Mouse (Mus musculus): ENCODE results near the gene Tspan11. TPM values are rescaled to one million over a fixed set of nuclear protein-coding genes. Genes with fewer than 3 reads are reported as not detected.
A peak's percentile ranks its signal among the peaks of the same experiment; 100 is the strongest.

Tspan11 gene
- polyA plus RNA-seq, 1 experiment from 2014 or later, result 17.9 TPM

DNA sequence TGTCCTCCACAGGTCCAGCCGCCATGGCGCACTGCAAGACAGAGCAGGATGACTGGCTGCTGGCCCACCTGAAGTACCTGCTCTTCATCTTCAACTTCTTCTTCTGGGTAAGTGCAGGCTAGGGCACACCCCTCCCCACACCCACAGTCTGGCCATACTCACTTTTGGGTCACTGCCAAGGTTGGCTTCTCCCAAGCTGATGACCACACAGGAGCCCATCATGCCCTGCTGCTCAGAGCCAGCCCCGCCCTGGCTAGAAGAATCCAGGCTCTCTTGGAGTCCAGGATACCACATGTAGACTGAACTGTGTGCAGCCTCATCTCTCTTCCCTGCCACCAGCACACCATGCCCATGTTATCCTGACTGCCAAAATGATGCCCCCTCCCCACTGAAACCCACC, 25.5 kb downstream of the Tspan11 start:
- no peaks in the 10 kb centered on the region for H3K4me1 ChIP-seq (replicated peaks; ENCODE audit: control insufficient read depth, insufficient read depth, low read length)
- no peak overlapping the region for H3K27ac ChIP-seq (ENCODE audit: low read depth, low read length)
- H3K4me3 ChIP-seq (ENCODE audit: low read depth, low read length), result no peak overlapping the region
- H3K9me3 ChIP-seq (ENCODE audit: control insufficient read depth, low read length), result no peaks in the 10 kb centered on the region
- no peak overlapping the region for H3K4me2 ChIP-seq (replicated peaks; ENCODE audit: low read depth, low read length)
- no peak for ATAC-seq (ENCODE audit: low FRiP score)
- no peaks in the 10 kb centered on the region for H3K36me3 ChIP-seq (ENCODE audit: control insufficient read depth, insufficient read depth, low read length)
- no peaks in the 10 kb centered on the region for H3K27me3 ChIP-seq (ENCODE audit: control insufficient read depth, insufficient read depth, low read length)
- 88% methylated on average over 3 of the region's 3 CpGs for WGBS
- no peak overlapping the region for H3K9ac ChIP-seq (ENCODE audit: low read depth, low read length)
- no peak for DNase-seq (ENCODE audit: low spot score)

DNA sequence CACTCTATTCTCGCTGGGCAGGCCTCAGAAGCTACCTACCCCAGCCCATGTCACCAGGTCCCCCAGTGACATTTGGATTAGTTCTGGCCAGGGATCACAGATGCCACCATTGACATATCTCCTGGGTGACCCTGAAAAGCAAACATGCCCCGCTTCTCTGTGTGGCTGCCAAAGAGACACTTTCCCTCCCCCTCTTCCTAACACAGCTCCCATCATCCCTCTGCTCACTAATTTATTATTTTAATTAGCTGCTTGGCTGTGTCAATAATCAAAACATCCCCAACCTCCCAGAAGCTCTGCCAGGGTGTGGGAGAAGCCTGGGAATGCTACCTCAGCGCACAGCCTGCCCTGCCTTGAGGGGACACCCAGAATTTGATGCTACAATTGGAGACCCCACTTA, 29.6 kb downstream of the Tspan11 start:
- DNase-seq (ENCODE audit: low spot score), result no peak
- no peak for ATAC-seq (ENCODE audit: low FRiP score)
- Histone ChIP-seq H3K27me3 (ENCODE audit: control insufficient read depth, insufficient read depth, low read length) (no peaks in the 10 kb centered on the region), H3K4me2 (replicated peaks; ENCODE audit: low read depth, low read length) (no peak overlapping the region), H3K27ac (ENCODE audit: low read depth, low read length) (no peak overlapping the region), H3K36me3 (ENCODE audit: control insufficient read depth, insufficient read depth, low read length) (no peaks in the 10 kb centered on the region), H3K4me3 (ENCODE audit: low read depth, low read length) (no peak overlapping the region), H3K4me1 (replicated peaks; ENCODE audit: control insufficient read depth, insufficient read depth, low read length) (no peaks in the 10 kb centered on the region), H3K9me3 (ENCODE audit: control insufficient read depth, low read length) (no peaks in the 10 kb centered on the region), H3K9ac (ENCODE audit: low read depth, low read length) (no peak overlapping the region)
- 78% methylated on average over 3 of the region's 3 CpGs for WGBS

DNA sequence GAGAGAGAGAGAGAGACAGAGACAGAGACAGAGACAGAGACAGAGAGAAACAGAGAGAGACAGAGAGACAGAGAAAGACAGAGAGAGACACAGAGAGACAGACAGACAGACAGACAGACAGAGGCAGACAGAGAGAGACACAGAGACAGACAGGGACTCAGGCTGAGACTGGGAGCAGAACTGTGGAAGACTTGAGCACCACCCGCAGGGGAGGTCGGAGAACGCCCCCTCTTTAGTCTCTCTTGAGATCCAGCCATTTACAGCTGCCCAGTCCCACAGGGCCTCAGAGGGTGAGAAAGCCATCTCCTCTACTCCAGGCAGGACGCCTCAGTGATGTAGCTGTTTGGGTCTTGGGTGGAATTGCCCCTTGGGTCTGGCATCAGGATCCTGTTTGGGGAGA, 30.3 kb downstream of the Tspan11 start:
- H3K4me1 ChIP-seq (replicated peaks; ENCODE audit: control insufficient read depth, insufficient read depth, low read length), result no peaks in the 10 kb centered on the region
- H3K4me2 ChIP-seq (replicated peaks; ENCODE audit: low read depth, low read length), result no peak overlapping the region
- no peaks in the 10 kb centered on the region for H3K9me3 ChIP-seq (ENCODE audit: control insufficient read depth, low read length)
- no peak overlapping the region for H3K9ac ChIP-seq (ENCODE audit: low read depth, low read length)
- ATAC-seq (ENCODE audit: low FRiP score) (no peak), DNase-seq (ENCODE audit: low spot score) (no peak)
- WGBS, result 73% methylated on average over 4 of the region's 4 CpGs
- H3K4me3 ChIP-seq (ENCODE audit: low read depth, low read length), result no peak overlapping the region
- no peaks in the 10 kb centered on the region for H3K36me3 ChIP-seq (ENCODE audit: control insufficient read depth, insufficient read depth, low read length)
- no peak overlapping the region for H3K27ac ChIP-seq (ENCODE audit: low read depth, low read length)
- no peaks in the 10 kb centered on the region for H3K27me3 ChIP-seq (ENCODE audit: control insufficient read depth, insufficient read depth, low read length)

DNA sequence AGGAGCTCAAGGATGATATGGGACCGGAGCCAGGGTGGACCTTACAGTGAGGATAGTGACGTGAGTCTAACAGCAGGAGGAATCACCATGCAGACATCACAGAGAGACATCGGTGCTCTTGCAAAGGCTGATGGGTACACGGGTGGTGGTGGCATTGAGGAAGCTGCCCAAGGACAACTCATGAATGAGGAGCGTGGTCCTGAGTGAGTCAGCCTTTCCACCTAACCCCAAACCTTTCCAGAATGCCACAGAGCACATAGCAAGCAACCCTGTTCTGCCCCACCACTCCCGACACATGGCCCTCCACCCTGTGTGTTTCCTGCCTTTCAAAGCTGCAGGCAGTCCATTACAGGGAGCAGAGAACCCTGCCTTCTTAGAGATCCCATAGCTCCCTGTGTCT, 32.1 kb downstream of the Tspan11 start:
- Histone ChIP-seq H3K4me3 (ENCODE audit: low read depth, low read length) (no peak overlapping the region), H3K36me3 (ENCODE audit: control insufficient read depth, insufficient read depth, low read length) (no peaks in the 10 kb centered on the region), H3K4me1 (replicated peaks; ENCODE audit: control insufficient read depth, insufficient read depth, low read length) (no peaks in the 10 kb centered on the region), H3K9ac (ENCODE audit: low read depth, low read length) (no peak overlapping the region), H3K4me2 (replicated peaks; ENCODE audit: low read depth, low read length) (no peak overlapping the region), H3K27me3 (ENCODE audit: control insufficient read depth, insufficient read depth, low read length) (no peaks in the 10 kb centered on the region), H3K27ac (ENCODE audit: low read depth, low read length) (no peak overlapping the region), H3K9me3 (ENCODE audit: control insufficient read depth, low read length) (no peaks in the 10 kb centered on the region)
- DNase-seq (ENCODE audit: low spot score) (no peak), ATAC-seq (ENCODE audit: low FRiP score) (no peak)
- 81% methylated on average over 6 of the region's 6 CpGs for WGBS

DNA sequence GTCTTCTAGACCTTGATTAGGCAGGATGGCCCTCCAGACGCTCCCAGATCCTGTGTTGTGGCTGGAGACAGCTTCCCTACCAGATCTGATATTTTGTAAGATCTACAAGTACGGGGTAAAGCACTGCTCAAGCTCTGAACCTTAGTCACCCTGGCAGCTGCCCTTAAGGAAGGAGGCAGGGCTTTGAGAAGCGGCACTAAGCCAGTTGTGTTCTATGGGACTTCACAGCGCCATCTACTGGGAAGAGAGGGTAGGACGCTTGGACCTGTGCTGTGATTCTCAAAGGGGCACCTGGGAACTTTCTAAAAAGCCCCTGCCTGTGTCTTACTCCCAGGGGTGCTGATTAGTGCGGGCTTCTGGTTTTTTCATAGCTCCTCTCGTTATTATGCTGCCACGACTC, 33.3 kb downstream of the Tspan11 start:
- 8% methylated on average over 8 of the region's 8 CpGs for WGBS
- H3K4me1 ChIP-seq (replicated peaks; ENCODE audit: control insufficient read depth, insufficient read depth, low read length), result no peaks in the 10 kb centered on the region
- H3K9me3 ChIP-seq (ENCODE audit: control insufficient read depth, low read length), result no peaks in the 10 kb centered on the region
- no peaks in the 10 kb centered on the region for H3K27me3 ChIP-seq (ENCODE audit: control insufficient read depth, insufficient read depth, low read length)
- no peak overlapping the region for H3K4me2 ChIP-seq (replicated peaks; ENCODE audit: low read depth, low read length)
- H3K9ac ChIP-seq (ENCODE audit: low read depth, low read length), result no peak overlapping the region
- ATAC-seq (ENCODE audit: low FRiP score), result peak; percentile 41; the same call in 1 of the 2 replicates
- no peak overlapping the region for H3K4me3 ChIP-seq (ENCODE audit: low read depth, low read length)
- no peak overlapping the region for H3K27ac ChIP-seq (ENCODE audit: low read depth, low read length)
- peak; percentile 89 for DNase-seq (ENCODE audit: low spot score)
- no peaks in the 10 kb centered on the region for H3K36me3 ChIP-seq (ENCODE audit: control insufficient read depth, insufficient read depth, low read length)

DNA sequence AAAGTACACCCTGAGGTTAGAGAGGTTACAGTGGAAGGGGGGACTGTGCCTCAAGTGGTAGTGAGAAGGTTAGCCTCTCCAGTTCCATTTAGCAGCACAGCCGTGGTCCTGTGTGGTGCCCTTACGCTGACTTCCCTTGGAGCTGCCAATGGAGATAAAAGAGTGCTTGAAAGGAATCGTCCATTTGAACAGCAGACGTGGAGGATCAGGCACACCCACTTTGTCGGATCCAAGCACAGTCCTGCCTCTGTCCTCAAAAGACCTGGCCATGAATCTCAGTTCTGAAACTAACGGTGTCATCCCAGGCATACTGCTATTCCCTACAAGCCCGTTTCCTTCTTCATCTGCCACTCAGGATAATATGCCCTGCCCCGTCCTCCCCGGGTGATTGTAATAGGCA, 34.6 kb downstream of the Tspan11 start:
- no peaks in the 10 kb centered on the region for H3K27me3 ChIP-seq (ENCODE audit: control insufficient read depth, insufficient read depth, low read length)

DNA sequence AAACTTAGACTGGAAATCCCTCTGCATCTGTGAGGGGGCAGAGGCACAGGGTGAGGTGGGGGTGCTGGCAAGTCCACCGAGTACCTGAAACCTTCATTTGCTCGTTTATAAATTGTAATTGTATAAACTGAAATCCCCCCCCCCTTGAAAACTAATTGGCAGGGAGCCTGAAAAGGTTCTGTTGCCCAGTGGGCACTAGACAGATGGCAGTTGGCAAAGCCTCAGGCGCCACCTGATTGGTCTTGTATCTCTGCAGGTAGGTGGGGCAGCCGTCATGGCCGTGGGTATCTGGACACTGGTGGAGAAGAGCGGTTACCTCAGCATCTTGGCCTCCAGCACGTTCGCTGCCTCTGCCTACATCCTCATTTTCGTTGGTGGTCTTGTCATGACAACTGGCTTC, 35.9 kb downstream of the Tspan11 start:
- H3K4me3 ChIP-seq (ENCODE audit: low read depth, low read length), result no peak overlapping the region
- H3K36me3 ChIP-seq (ENCODE audit: control insufficient read depth, insufficient read depth, low read length), result no peaks in the 10 kb centered on the region
- H3K9ac ChIP-seq (ENCODE audit: low read depth, low read length), result no peak overlapping the region
- no peaks in the 10 kb centered on the region for H3K9me3 ChIP-seq (ENCODE audit: control insufficient read depth, low read length)
- H3K27ac ChIP-seq (ENCODE audit: low read depth, low read length), result no peak overlapping the region
- DNase-seq (ENCODE audit: low spot score) (no peak), ATAC-seq (ENCODE audit: low FRiP score) (no peak)
- no peaks in the 10 kb centered on the region for H3K27me3 ChIP-seq (ENCODE audit: control insufficient read depth, insufficient read depth, low read length)
- no peak overlapping the region for H3K4me2 ChIP-seq (replicated peaks; ENCODE audit: low read depth, low read length)
- no peaks in the 10 kb centered on the region for H3K4me1 ChIP-seq (replicated peaks; ENCODE audit: control insufficient read depth, insufficient read depth, low read length)
- 90% methylated on average over 9 of the region's 9 CpGs for WGBS

More for the DNA sequence above, 34.6 kb downstream of the Tspan11 start:
- Histone ChIP-seq H3K4me3 (ENCODE audit: low read depth, low read length) (no peak overlapping the region), H3K9me3 (ENCODE audit: control insufficient read depth, low read length) (no peaks in the 10 kb centered on the region), H3K4me1 (replicated peaks; ENCODE audit: control insufficient read depth, insufficient read depth, low read length) (no peaks in the 10 kb centered on the region), H3K9ac (ENCODE audit: low read depth, low read length) (no peak overlapping the region), H3K4me2 (replicated peaks; ENCODE audit: low read depth, low read length) (no peak overlapping the region), H3K27ac (ENCODE audit: low read depth, low read length) (no peak overlapping the region), H3K36me3 (ENCODE audit: control insufficient read depth, insufficient read depth, low read length) (no peaks in the 10 kb centered on the region)
- DNase-seq (ENCODE audit: low spot score) (no peak), ATAC-seq (ENCODE audit: low FRiP score) (no peak)
- WGBS, result 68% methylated on average over 9 of the region's 9 CpGs

DNA sequence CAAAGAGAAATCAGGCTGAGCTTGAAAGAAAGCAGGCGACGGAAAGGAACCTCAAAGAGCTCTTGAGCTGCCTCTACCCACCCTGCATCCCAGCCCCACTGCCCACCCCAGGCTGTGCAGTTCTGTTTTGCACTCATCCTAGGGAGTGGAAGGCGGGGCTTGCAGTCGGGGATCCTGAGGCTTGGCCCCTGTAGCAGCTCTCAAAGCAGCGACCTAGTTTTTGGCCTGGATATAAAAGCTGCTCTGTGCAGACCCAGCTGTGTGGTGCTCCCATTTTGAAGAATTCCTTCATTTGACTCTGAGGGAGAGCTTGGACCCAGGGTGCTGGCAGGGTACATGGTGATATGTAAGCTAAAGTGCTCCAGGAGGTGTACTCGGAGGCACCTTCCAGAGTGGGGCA, 37.4 kb downstream of the Tspan11 start:
- H3K36me3 ChIP-seq (ENCODE audit: control insufficient read depth, insufficient read depth, low read length), result no peaks in the 10 kb centered on the region
- WGBS, result 68% methylated on average over 6 of the region's 6 CpGs
- H3K4me1 ChIP-seq (replicated peaks; ENCODE audit: control insufficient read depth, insufficient read depth, low read length), result no peaks in the 10 kb centered on the region
- no peak overlapping the region for H3K4me2 ChIP-seq (replicated peaks; ENCODE audit: low read depth, low read length)
- no peaks in the 10 kb centered on the region for H3K27me3 ChIP-seq (ENCODE audit: control insufficient read depth, insufficient read depth, low read length)
- DNase-seq (ENCODE audit: low spot score), result no peak
- H3K4me3 ChIP-seq (ENCODE audit: low read depth, low read length), result no peak overlapping the region
- H3K27ac ChIP-seq (ENCODE audit: low read depth, low read length), result no peak overlapping the region
- no peaks in the 10 kb centered on the region for H3K9me3 ChIP-seq (ENCODE audit: control insufficient read depth, low read length)
- no peak overlapping the region for H3K9ac ChIP-seq (ENCODE audit: low read depth, low read length)
- ATAC-seq (ENCODE audit: low FRiP score), result no peak

DNA sequence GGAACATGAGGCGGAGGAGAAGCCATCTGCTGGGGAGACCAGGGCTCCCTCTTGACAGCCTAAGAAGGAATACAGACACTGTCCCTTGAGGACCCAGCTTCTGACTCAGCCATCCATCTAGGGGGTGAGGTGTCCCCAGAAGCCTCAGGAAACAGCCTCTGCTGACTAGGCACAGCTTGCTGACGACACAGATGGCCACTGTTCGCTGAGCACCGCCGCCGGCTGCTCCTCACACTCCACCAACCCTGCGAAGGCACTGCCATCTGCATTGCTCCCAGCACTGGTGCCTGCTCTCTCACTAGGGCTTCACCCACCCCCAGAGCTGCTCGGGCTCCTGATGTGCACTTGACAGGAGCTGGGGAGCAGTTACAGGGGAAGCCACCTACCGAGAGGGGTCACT, 38.5 kb downstream of the Tspan11 start:
- WGBS, result 63% methylated on average over 9 of the region's 9 CpGs
- DNase-seq (ENCODE audit: low spot score), result no peak
- no peak overlapping the region for H3K4me2 ChIP-seq (replicated peaks; ENCODE audit: low read depth, low read length)
- H3K9ac ChIP-seq (ENCODE audit: low read depth, low read length), result no peak overlapping the region
- no peaks in the 10 kb centered on the region for H3K4me1 ChIP-seq (replicated peaks; ENCODE audit: control insufficient read depth, insufficient read depth, low read length)
- no peaks in the 10 kb centered on the region for H3K36me3 ChIP-seq (ENCODE audit: control insufficient read depth, insufficient read depth, low read length)
- no peaks in the 10 kb centered on the region for H3K9me3 ChIP-seq (ENCODE audit: control insufficient read depth, low read length)
- H3K27me3 ChIP-seq (ENCODE audit: control insufficient read depth, insufficient read depth, low read length), result no peaks in the 10 kb centered on the region
- no peak overlapping the region for H3K4me3 ChIP-seq (ENCODE audit: low read depth, low read length)
- ATAC-seq (ENCODE audit: low FRiP score), result no peak
- no peak overlapping the region for H3K27ac ChIP-seq (ENCODE audit: low read depth, low read length)

Data from hindbrain, embryonic 11.5 days (tissue).